Mouse (Mus musculus): ENCODE results near the gene Psme4. TPM values are rescaled to one million over a fixed set of nuclear protein-coding genes. Genes with fewer than 3 reads are reported as not detected.

Gene Psme4
- polyA plus RNA-seq (2014; fragmentation: Nextera tagmentation; extraction: Ambion mirVana) = 30.5 and 33.1 TPM in 2 replicates

DNA sequence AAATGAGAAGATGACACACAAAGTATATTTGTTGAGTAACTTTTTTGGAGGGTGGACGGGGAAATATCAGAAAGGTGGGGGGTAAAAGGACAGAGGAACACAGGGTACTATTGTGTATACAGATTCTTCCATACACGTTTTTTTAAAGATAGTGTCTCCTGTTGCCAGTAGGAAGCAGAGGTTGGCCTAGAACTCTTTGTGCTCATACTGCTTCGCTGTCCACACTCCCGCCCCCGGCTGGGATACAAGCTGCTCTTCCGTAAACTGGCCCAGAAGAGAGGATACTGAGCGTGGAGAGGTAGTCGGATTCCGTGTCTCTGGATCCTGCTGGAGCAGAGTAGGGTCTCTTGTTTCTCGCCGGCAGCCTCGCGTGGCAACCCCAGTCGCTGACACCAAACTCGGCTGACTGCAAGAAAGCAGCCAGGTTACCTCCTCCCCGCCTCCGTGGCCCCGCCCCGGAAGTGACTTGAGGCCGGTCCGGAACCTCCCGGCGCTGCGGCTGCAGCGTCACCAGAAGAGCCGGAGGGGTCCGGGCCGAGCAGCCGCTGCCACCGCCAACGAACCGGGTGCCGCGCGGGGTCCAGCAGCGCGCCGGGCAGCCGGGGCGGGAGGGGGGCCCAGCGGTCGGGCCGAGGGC, at the start of gene Psme4:
Gene Psme4, plus strand, starts transcription at position 460 of the 637 bp plus-strand sequence.
- H3K27ac ChIP-seq (ENCODE audit: low read depth) = peak within 1 kb of the TSS; percentile 95
- peak within 1 kb of the TSS; percentile 72 for H3K4me2 ChIP-seq
- no peaks in the 10 kb centered on the region for H3K9me3 ChIP-seq (ENCODE audit: low read depth, low read length)
- WGBS = 1% methylated on average over 41 of the region's 43 CpGs
- no peak for TF ChIP-seq CTCF (IDR thresholded peaks at IDR 0.05; ENCODE audit: low read depth)
- peak within 1 kb of the TSS; percentile 97 for H3K9ac ChIP-seq
- H3K4me1 ChIP-seq (ENCODE audit: insufficient read depth) = no peaks in the 10 kb centered on the region
- peak within 1 kb of the TSS; percentile 98 for H3K4me3 ChIP-seq (ENCODE audit: low read depth, low read length)
- DNase-seq (peak; percentile 98), ATAC-seq (ENCODE audit: insufficient read depth) (peak; percentile 99)
- no peaks in the 10 kb centered on the region for H3K27me3 ChIP-seq (ENCODE audit: insufficient read depth, low read length)
- H3K36me3 ChIP-seq (ENCODE audit: insufficient read depth) = no peaks in the 10 kb centered on the region

DNA sequence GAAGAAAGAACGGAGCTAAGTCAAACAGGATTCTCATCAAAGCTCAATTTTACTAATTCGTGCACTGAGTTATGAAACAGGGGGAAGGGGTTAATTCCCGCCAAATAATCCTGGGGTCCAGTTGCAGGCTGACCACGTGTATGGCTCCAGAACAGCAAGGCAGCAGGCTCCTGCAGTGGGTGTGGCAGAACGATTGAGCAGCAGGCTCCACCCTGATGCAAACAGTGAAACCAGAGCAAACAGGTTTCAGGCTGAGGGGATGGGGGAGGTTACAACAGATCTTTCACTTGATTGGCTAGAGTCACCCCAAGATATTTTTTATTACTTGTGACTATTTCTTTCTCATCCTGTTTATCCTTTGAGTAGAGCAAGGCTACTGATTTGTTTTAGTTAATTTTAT, 48.1 kb upstream of the Psme4 start:
- no peaks in the 10 kb centered on the region for H3K36me3 ChIP-seq (ENCODE audit: insufficient read depth)
- no peak overlapping the region for H3K9ac ChIP-seq
- TF ChIP-seq CTCF (IDR thresholded peaks at IDR 0.05; ENCODE audit: low read depth) = no peak
- H3K4me3 ChIP-seq (ENCODE audit: low read depth, low read length) = no peak overlapping the region
- H3K27me3 ChIP-seq (ENCODE audit: insufficient read depth, low read length) = no peaks in the 10 kb centered on the region
- no peaks in the 10 kb centered on the region for H3K9me3 ChIP-seq (ENCODE audit: low read depth, low read length)
- ATAC-seq (ENCODE audit: insufficient read depth) (no peak), DNase-seq (no peak)
- H3K27ac ChIP-seq (ENCODE audit: low read depth) = no peak overlapping the region
- 47% methylated on average over 5 of the region's 5 CpGs for WGBS
- H3K4me1 ChIP-seq (ENCODE audit: insufficient read depth) = no peaks in the 10 kb centered on the region
- H3K4me2 ChIP-seq = no peak overlapping the region

DNA sequence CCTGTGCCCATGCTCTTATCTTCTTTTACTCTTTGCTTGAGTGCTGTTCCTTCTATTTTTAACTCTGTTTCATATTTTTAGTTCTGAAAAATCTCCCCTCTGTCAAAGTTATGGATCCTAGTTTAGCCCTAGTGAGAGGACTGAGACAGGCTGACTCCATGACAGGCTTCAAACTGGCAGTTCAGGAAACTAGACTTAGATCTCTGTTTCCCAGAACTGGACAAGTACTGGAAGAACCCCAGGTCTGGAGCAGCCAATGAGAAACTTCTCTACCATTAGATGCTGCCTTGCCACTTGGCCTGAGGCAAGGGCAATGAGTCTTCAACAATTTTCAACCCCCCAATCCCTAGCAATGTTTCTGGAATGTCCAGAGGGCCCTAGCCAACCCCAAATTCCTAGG, 40.8 kb upstream of the Psme4 start:
- H3K36me3 ChIP-seq (ENCODE audit: insufficient read depth) = no peaks in the 10 kb centered on the region
- H3K27ac ChIP-seq (ENCODE audit: low read depth) = no peak overlapping the region
- no peaks in the 10 kb centered on the region for H3K9me3 ChIP-seq (ENCODE audit: low read depth, low read length)
- H3K27me3 ChIP-seq (ENCODE audit: insufficient read depth, low read length) = no peaks in the 10 kb centered on the region
- no peak for TF ChIP-seq CTCF (IDR thresholded peaks at IDR 0.05; ENCODE audit: low read depth)
- H3K9ac ChIP-seq = no peak overlapping the region
- H3K4me3 ChIP-seq (ENCODE audit: low read depth, low read length) = no peak overlapping the region
- no peaks in the 10 kb centered on the region for H3K4me1 ChIP-seq (ENCODE audit: insufficient read depth)
- no peak overlapping the region for H3K4me2 ChIP-seq
- ATAC-seq (ENCODE audit: insufficient read depth) (no peak), DNase-seq (no peak)

GRCm38 (mm10) chr11:30733376-30733775, 38.1 kb upstream of the Psme4 start:
- H3K36me3 ChIP-seq (ENCODE audit: insufficient read depth) = no peaks in the 10 kb centered on the region
- no peak for TF ChIP-seq CTCF (IDR thresholded peaks at IDR 0.05; ENCODE audit: low read depth)
- H3K4me2 ChIP-seq = no peak overlapping the region
- H3K27ac ChIP-seq (ENCODE audit: low read depth) = no peak overlapping the region
- H3K4me1 ChIP-seq (ENCODE audit: insufficient read depth) = no peaks in the 10 kb centered on the region
- no peaks in the 10 kb centered on the region for H3K27me3 ChIP-seq (ENCODE audit: insufficient read depth, low read length)
- DNase-seq = no peak
- H3K9ac ChIP-seq = no peak overlapping the region
- H3K4me3 ChIP-seq (ENCODE audit: low read depth, low read length) = no peak overlapping the region
- no peaks in the 10 kb centered on the region for H3K9me3 ChIP-seq (ENCODE audit: low read depth, low read length)
- no peak for ATAC-seq (ENCODE audit: insufficient read depth)

DNA sequence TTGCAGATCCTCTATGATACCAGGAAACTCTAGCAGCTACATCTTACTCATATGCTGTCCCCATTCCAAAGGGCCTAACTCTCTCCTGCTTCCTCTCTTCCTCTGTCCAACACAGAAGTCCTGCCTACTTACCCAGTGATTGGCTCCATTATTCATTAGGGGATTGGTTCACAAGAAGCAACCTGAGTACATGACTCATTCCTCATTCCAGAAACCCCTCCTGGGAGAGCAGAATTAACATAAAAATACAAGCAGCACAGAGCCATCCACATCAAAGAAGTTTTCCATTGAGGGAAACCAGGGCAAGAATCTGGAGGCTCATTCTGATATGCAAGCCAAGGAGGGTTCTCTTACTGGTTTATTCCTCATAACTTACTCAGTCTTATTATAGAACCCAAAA, 27.5 kb upstream of the Psme4 start:
- ATAC-seq (ENCODE audit: insufficient read depth) (no peak), DNase-seq (no peak)
- Histone ChIP-seq H3K9ac (no peak overlapping the region), H3K9me3 (ENCODE audit: low read depth, low read length) (no peaks in the 10 kb centered on the region), H3K36me3 (ENCODE audit: insufficient read depth) (no peaks in the 10 kb centered on the region), H3K27me3 (ENCODE audit: insufficient read depth, low read length) (no peaks in the 10 kb centered on the region), H3K27ac (ENCODE audit: low read depth) (no peak overlapping the region), H3K4me1 (ENCODE audit: insufficient read depth) (no peaks in the 10 kb centered on the region), H3K4me3 (ENCODE audit: low read depth, low read length) (no peak overlapping the region), H3K4me2 (no peak overlapping the region)
- no peak for TF ChIP-seq CTCF (IDR thresholded peaks at IDR 0.05; ENCODE audit: low read depth)

DNA sequence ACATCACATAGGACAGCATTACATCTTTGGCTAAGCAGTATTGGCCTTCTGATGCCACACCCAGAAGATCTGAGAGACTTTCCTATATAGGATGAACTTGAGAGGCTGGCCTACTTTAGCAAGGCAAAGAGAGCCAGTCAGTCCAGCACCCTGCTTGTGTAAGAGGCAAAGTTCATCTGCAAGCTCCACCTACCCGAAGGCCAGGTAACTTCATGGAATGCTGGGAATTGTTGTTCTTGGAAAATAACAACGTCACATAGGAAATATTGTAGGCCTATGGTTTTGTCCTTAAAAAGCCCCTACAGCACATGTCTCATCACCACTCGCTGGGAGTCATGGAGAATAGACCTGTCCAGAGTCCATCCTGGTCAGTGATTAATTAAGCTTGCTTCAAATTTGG, 22.6 kb upstream of the Psme4 start:
- no peaks in the 10 kb centered on the region for H3K27me3 ChIP-seq (ENCODE audit: insufficient read depth, low read length)

DNA sequence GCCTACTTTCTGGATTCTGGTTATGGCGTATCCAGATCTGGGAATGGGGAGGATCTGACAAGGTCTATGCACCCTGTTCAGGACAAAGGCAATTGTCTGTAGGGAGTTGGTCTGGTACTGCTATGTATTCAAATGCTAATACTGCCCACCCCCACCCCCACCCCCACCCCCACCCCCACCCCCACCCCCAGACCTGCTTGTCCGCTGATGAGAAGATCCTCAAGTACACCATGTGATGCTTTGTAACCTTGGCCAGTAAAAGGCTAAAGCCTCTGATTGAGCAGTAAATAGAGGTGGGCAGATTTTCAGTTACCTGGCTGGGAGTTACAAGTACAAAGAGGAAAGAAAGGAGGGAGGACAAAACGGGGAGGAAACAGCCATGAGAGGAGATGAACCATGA, 21.9 kb upstream of the Psme4 start:
- DNase-seq (no peak), ATAC-seq (ENCODE audit: insufficient read depth) (no peak)
- Histone ChIP-seq H3K4me2 (no peak overlapping the region), H3K27me3 (ENCODE audit: insufficient read depth, low read length) (no peaks in the 10 kb centered on the region), H3K9ac (no peak overlapping the region), H3K36me3 (ENCODE audit: insufficient read depth) (no peaks in the 10 kb centered on the region), H3K27ac (ENCODE audit: low read depth) (no peak overlapping the region), H3K4me1 (ENCODE audit: insufficient read depth) (no peaks in the 10 kb centered on the region), H3K9me3 (ENCODE audit: low read depth, low read length) (no peaks in the 10 kb centered on the region), H3K4me3 (ENCODE audit: low read depth, low read length) (no peak overlapping the region)
- WGBS = 62% methylated on average over 3 of the region's 3 CpGs
- TF ChIP-seq CTCF (IDR thresholded peaks at IDR 0.05; ENCODE audit: low read depth) = no peak

More for the DNA sequence above, 22.6 kb upstream of the Psme4 start:
- H3K4me1 ChIP-seq (ENCODE audit: insufficient read depth) = no peaks in the 10 kb centered on the region
- H3K9me3 ChIP-seq (ENCODE audit: low read depth, low read length) = no peaks in the 10 kb centered on the region
- TF ChIP-seq CTCF (IDR thresholded peaks at IDR 0.05; ENCODE audit: low read depth) = no peak
- DNase-seq (no peak), ATAC-seq (ENCODE audit: insufficient read depth) (no peak)
- H3K9ac ChIP-seq = no peak overlapping the region
- H3K27ac ChIP-seq (ENCODE audit: low read depth) = no peak overlapping the region
- H3K36me3 ChIP-seq (ENCODE audit: insufficient read depth) = no peaks in the 10 kb centered on the region
- H3K4me3 ChIP-seq (ENCODE audit: low read depth, low read length) = no peak overlapping the region
- H3K4me2 ChIP-seq = no peak overlapping the region
- WGBS = 86% methylated on average over 3 of the region's 3 CpGs
